7 mouse cellular contexts compared by ENCODE assay signal in the genomic region with DNA sequence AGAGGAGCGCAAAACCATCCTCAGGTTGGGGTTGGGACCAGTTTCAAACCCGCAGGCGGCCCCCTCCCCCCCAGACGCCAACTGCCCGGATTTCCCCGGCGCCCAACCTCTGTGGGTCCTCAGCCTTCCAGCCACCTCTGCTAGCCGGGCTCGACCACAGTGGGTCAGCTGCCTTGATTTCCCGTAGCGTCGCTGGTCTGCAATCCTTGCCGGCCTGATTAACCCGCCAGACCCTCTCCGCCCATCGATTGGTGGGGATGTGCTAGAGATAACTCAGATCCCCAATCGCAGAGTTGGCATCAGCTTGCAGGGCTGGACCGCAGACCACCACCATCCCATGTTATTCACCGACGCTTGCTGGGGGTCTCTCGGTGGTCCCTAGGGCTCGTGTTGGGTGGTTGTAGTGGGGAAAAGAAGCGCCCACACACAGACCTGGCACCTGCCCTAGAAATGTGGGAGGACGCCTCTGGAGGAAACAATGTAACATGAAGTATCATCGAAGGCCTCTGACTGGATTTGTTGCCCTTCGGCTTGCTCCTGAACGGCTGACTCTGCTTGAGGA. TPM values are rescaled to one million over a fixed set of nuclear protein-coding genes. Genes with fewer than 3 reads are reported as not detected.
DNase-seq lines count a peak whose midpoint lies in the region; ATAC-seq lines count a peak whose summit lies in the region.

No protein-coding gene starts in this region.

- H3K27ac ChIP-seq in hindbrain, embryonic 14.5 days: peak overlapping the region; percentile 91

- no peaks in the 10 kb centered on the region for H3K36me3 ChIP-seq in hindbrain, embryonic 14.5 days (replicated peaks; ENCODE audit: control insufficient read depth, insufficient read depth)
- peaks cover 6% of the 10 kb centered on the region for H3K36me3 ChIP-seq in megakaryocyte, embryonic 14.5 days (replicated peaks; ENCODE audit: low read length)

- H3K4me3 ChIP-seq in hindbrain, embryonic 14.5 days (replicated peaks; ENCODE audit: low read length): peak overlapping the region; percentile 82
- peak overlapping the region; percentile 99 for H3K4me3 ChIP-seq in megakaryocyte, embryonic 14.5 days (replicated peaks)

- peaks cover 17% of the 10 kb centered on the region for H3K4me1 ChIP-seq in hindbrain, embryonic 14.5 days (replicated peaks; ENCODE audit: control insufficient read depth, insufficient read depth, low read length)
- H3K4me1 ChIP-seq in megakaryocyte, embryonic 14.5 days: peaks cover 39% of the 10 kb centered on the region

- peak overlapping the region; percentile 87 for H3K9ac ChIP-seq in hindbrain, embryonic 14.5 days

- peak; percentile 31 for DNase-seq in thymus, postnatal 0 days (ENCODE audit: low spot score)
- DNase-seq in thymus, postnatal 36 days: no peak
- DNase-seq in embryo, embryonic 11 days: peak; percentile 46
- no peak for DNase-seq in hindbrain, embryonic 14.5 days (ENCODE audit: low spot score)
- no peak for DNase-seq in right cerebral cortex, adult 2 months (ENCODE audit: low spot score in 2 of 2)
- no peak for DNase-seq in urinary bladder, postnatal 10 days (ENCODE audit: low spot score)

- H3K27me3 ChIP-seq in hindbrain, embryonic 14.5 days (ENCODE audit: control insufficient read depth, insufficient read depth, low read length): no peaks in the 10 kb centered on the region
- peaks cover 9% of the 10 kb centered on the region for H3K27me3 ChIP-seq in megakaryocyte, embryonic 14.5 days (replicated peaks)

- no peak; the same call in none of the 2 replicates for ATAC-seq in hindbrain, embryonic 14.5 days (ENCODE audit: low FRiP score)

- 3% methylated on average over 26 of the region's 27 CpGs for WGBS in hindbrain, embryonic 14.5 days

- peak overlapping the region; percentile 66 for H3K4me2 ChIP-seq in hindbrain, embryonic 14.5 days (replicated peaks)

- H3K9me3 ChIP-seq in hindbrain, embryonic 14.5 days (ENCODE audit: control insufficient read depth, low read length): no peaks in the 10 kb centered on the region
- H3K9me3 ChIP-seq in megakaryocyte, embryonic 14.5 days: no peaks in the 10 kb centered on the region

RNA-seq across cellular contexts. Expression of gene Faf2, which starts 0.5 kb away (rescaled TPM):
- polyA plus RNA-seq in thymus, postnatal 0 days (2015; fragmentation: Nextera tagmentation; extraction: Ambion mirVana): 52.6 and 52.8 TPM in 2 replicates
- 81.4 and 88.8 TPM in 2 replicates for polyA plus RNA-seq in hindbrain, embryonic 14.5 days (2014; fragmentation: Nextera tagmentation; extraction: Ambion mirVana)
- 1.5 and 13.9 TPM in 2 replicates for polyA plus RNA-seq in megakaryocyte, embryonic 14.5 days (2012; ENCODE audit: insufficient read depth, low replicate concordance)

RNA-seq across cellular contexts. Expression of gene Cltb, which starts 10.9 kb away (rescaled TPM):
- 56.5 and 57.0 TPM in 2 replicates for polyA plus RNA-seq in thymus, postnatal 0 days (2015; fragmentation: Nextera tagmentation; extraction: Ambion mirVana)
- polyA plus RNA-seq in hindbrain, embryonic 14.5 days (2014; fragmentation: Nextera tagmentation; extraction: Ambion mirVana): 177 and 198 TPM in 2 replicates
- polyA plus RNA-seq in megakaryocyte, embryonic 14.5 days (2012; ENCODE audit: insufficient read depth, low replicate concordance): 72.4 and 308 TPM in 2 replicates

RNA-seq across cellular contexts. Expression of gene Higd2a, which starts 32.0 kb away (rescaled TPM):
- polyA plus RNA-seq in thymus, postnatal 0 days (2015; fragmentation: Nextera tagmentation; extraction: Ambion mirVana): 250 and 258 TPM in 2 replicates
- 261 and 275 TPM in 2 replicates for polyA plus RNA-seq in hindbrain, embryonic 14.5 days (2014; fragmentation: Nextera tagmentation; extraction: Ambion mirVana)
- 13.6 and 46.2 TPM in 2 replicates for polyA plus RNA-seq in megakaryocyte, embryonic 14.5 days (2012; ENCODE audit: insufficient read depth, low replicate concordance)

RNA-seq across cellular contexts. Expression of gene Nop16, which starts 32.2 kb away (rescaled TPM):
- 64.8 and 72.4 TPM in 2 replicates for polyA plus RNA-seq in thymus, postnatal 0 days (2015; fragmentation: Nextera tagmentation; extraction: Ambion mirVana)
- polyA plus RNA-seq in hindbrain, embryonic 14.5 days (2014; fragmentation: Nextera tagmentation; extraction: Ambion mirVana): 42.1 and 46.7 TPM in 2 replicates
- polyA plus RNA-seq in megakaryocyte, embryonic 14.5 days (2012; ENCODE audit: insufficient read depth, low replicate concordance): 6.9 and 22.1 TPM in 2 replicates

RNA-seq across cellular contexts. Expression of gene Arl10, which starts 47.2 kb away (rescaled TPM):
- 7.0 and 8.3 TPM in 2 replicates for polyA plus RNA-seq in thymus, postnatal 0 days (2015; fragmentation: Nextera tagmentation; extraction: Ambion mirVana)
- polyA plus RNA-seq in hindbrain, embryonic 14.5 days (2014; fragmentation: Nextera tagmentation; extraction: Ambion mirVana): 83.0 and 88.8 TPM in 2 replicates
- 11.5 TPM in 1 of 2 replicates, not detected in the other for polyA plus RNA-seq in megakaryocyte, embryonic 14.5 days (2012; ENCODE audit: insufficient read depth, low replicate concordance)

Comparison
In these comparisons a context has a peak if more than half of its experiments do, and no peak if none do; other contexts are left out.
1. DNase-seq: peak in thymus, postnatal 0 days (single experiment) and embryo, embryonic 11 days (single experiment); none in thymus, postnatal 36 days (0 of 2), hindbrain, embryonic 14.5 days (single experiment), right cerebral cortex, adult 2 months (0 of 2) and urinary bladder, postnatal 10 days (single experiment).